Mouse (Mus musculus) midbrain, embryonic 11.5 days (tissue): ENCODE measurements at regions not wholly inside any gene's neighbourhood (a gene's known extent, or its start where the extent isn't known, plus 50 kb on each side); places are given as distances from the start of the nearest gene placed in this dataset.

Source experiments
- ATAC-seq: fragments of 200-750 bp; cut with Nextera tagmentation; 2 replicates; pipeline ENCODE4 v1.8.0; 2017; ENCODE audit warnings: moderate TSS enrichment, moderate library complexity; ENCODE audit not compliant: low FRiP score
- DNase-seq: peaks from one replicate; pipeline ENCODE4 v3.0.0; 2015; ENCODE audit warnings: low spot score; ENCODE audit errors: missing footprints
- H3K27ac ChIP-seq: fragments of 300-500 bp; sonication (generic); 2 replicates; pipeline ENCODE4 v1.5.1; 2014; ENCODE audit warnings: low read depth, low read length
- H3K27me3 ChIP-seq: fragments of 300-500 bp; sonication (generic); 2 replicates; pipeline ENCODE4 v1.6.1; 2014; ENCODE audit warnings: mild to moderate bottlenecking, low read length, moderate library complexity, mixed read lengths; ENCODE audit not compliant: control insufficient read depth, insufficient read depth
- H3K36me3 ChIP-seq: fragments of 300-500 bp; sonication (generic); 2 replicates; pipeline ENCODE4 v1.6.1; 2014; ENCODE audit warnings: mild to moderate bottlenecking, low read length, moderate library complexity, mixed read lengths; ENCODE audit not compliant: control insufficient read depth, insufficient read depth
- H3K4me1 ChIP-seq: fragments of 300-500 bp; sonication (generic); 2 replicates; pipeline ENCODE4 v1.6.1; 2014; ENCODE audit warnings: low read length; ENCODE audit not compliant: control insufficient read depth, insufficient read depth
- H3K4me2 ChIP-seq: fragments of 300-500 bp; sonication (generic); 2 replicates; pipeline ENCODE4 v1.6.1; 2014; ENCODE audit warnings: mild to moderate bottlenecking, moderate library complexity
- H3K4me3 ChIP-seq: fragments of 300-500 bp; sonication (generic); 2 replicates; pipeline ENCODE4 v1.5.1; 2014; ENCODE audit warnings: low read depth, low read length
- H3K9ac ChIP-seq: fragments of 300-500 bp; sonication (generic); 2 replicates; pipeline ENCODE4 v1.6.1; 2014; ENCODE audit warnings: low read length
- H3K9me3 ChIP-seq: fragments of 300-500 bp; sonication (generic); 2 replicates; pipeline ENCODE4 v1.6.1; 2016; ENCODE audit warnings: low read length; ENCODE audit not compliant: control insufficient read depth
- WGBS: fragments of 180-500 bp; shearing (Covaris S2); extraction: QIAGEN DNeasy Blood & Tissue Kit; methylation state at CpG from one replicate; pipeline ENCODE4 v1.1.7; 2014; 5-methylcytosine and 5-hydroxymethylcytosine counted together

- H3K27me3 ChIP-seq, result no peaks in the 10 kb centered on the region
- 70% methylated on average over 6 of the region's 6 CpGs for WGBS
- H3K36me3 ChIP-seq, result no peaks in the 10 kb centered on the region
- H3K4me1 ChIP-seq, result no peaks in the 10 kb centered on the region
- H3K4me2 ChIP-seq, result no peak overlapping the region
- H3K27ac ChIP-seq, result no peak overlapping the region
- no peaks in the 10 kb centered on the region for H3K9me3 ChIP-seq
- ATAC-seq (no peak), DNase-seq (no peak)
- no peak overlapping the region for H3K9ac ChIP-seq
- no peak overlapping the region for H3K4me3 ChIP-seq
These were observed 62.5 kb downstream of the Arrdc4 start for GRCm38 (mm10) chr7:68686396-68687139.

GRCm38 (mm10) chr7:68682929-68683643 is 66.0 kb downstream of the Arrdc4 start:
- no peak overlapping the region for H3K27ac ChIP-seq
- ATAC-seq, result no peak
- no peak overlapping the region for H3K9ac ChIP-seq
- 77% methylated on average over 5 of the region's 5 CpGs for WGBS
- no peaks in the 10 kb centered on the region for H3K36me3 ChIP-seq
- H3K4me1 ChIP-seq, result no peaks in the 10 kb centered on the region
- H3K4me2 ChIP-seq, result no peak overlapping the region
- DNase-seq, result no peak
- H3K4me3 ChIP-seq, result no peak overlapping the region
- no peaks in the 10 kb centered on the region for H3K27me3 ChIP-seq
- H3K9me3 ChIP-seq, result no peaks in the 10 kb centered on the region

- no peaks in the 10 kb centered on the region for H3K4me1 ChIP-seq
- H3K36me3 ChIP-seq, result no peaks in the 10 kb centered on the region
- DNase-seq (no peak), ATAC-seq (no peak)
- H3K4me2 ChIP-seq, result no peak overlapping the region
- H3K27ac ChIP-seq, result no peak overlapping the region
- H3K9me3 ChIP-seq, result no peaks in the 10 kb centered on the region
- no peaks in the 10 kb centered on the region for H3K27me3 ChIP-seq
- no peak overlapping the region for H3K4me3 ChIP-seq
- 61% methylated on average over 6 of the region's 6 CpGs for WGBS
- H3K9ac ChIP-seq, result no peak overlapping the region
These were observed 66.7 kb downstream of the Arrdc4 start for GRCm38 (mm10) chr7:68682318-68682728.

- Histone ChIP-seq H3K36me3 (no peaks in the 10 kb centered on the region), H3K9ac (no peak overlapping the region), H3K9me3 (no peaks in the 10 kb centered on the region), H3K27ac (no peak overlapping the region), H3K4me1 (no peaks in the 10 kb centered on the region), H3K4me3 (no peak overlapping the region), H3K27me3 (no peaks in the 10 kb centered on the region), H3K4me2 (no peak overlapping the region)
- WGBS, result 88% methylated on average over 3 of the region's 3 CpGs
- DNase-seq (no peak), ATAC-seq (no peak; the same call in 1 of the 2 replicates)
These were observed 69.3 kb downstream of the Arrdc4 start for GRCm38 (mm10) chr7:68679770-68680169.

- Histone ChIP-seq H3K36me3 (no peaks in the 10 kb centered on the region), H3K4me1 (no peaks in the 10 kb centered on the region), H3K4me3 (no peak overlapping the region), H3K4me2 (no peak overlapping the region), H3K27me3 (no peaks in the 10 kb centered on the region), H3K9ac (no peak overlapping the region), H3K9me3 (no peaks in the 10 kb centered on the region), H3K27ac (no peak overlapping the region)
- no peak for DNase-seq
- WGBS, result 67% methylated on average over 12 of the region's 12 CpGs
- no peak for ATAC-seq
These were observed 81.0 kb downstream of the Arrdc4 start for GRCm38 (mm10) chr7:68667790-68668732.

- Histone ChIP-seq H3K9ac (no peak overlapping the region), H3K4me3 (no peak overlapping the region), H3K4me1 (no peaks in the 10 kb centered on the region), H3K4me2 (no peak overlapping the region), H3K36me3 (no peaks in the 10 kb centered on the region), H3K9me3 (no peaks in the 10 kb centered on the region), H3K27ac (no peak overlapping the region), H3K27me3 (no peaks in the 10 kb centered on the region)
- no peak for ATAC-seq
- DNase-seq, result no peak
- 63% methylated on average over 4 of the region's 4 CpGs for WGBS
These were observed 81.8 kb downstream of the Arrdc4 start for GRCm38 (mm10) chr7:68667215-68667614.

GRCm38 (mm10) chr7:68656354-68656753 is 92.7 kb downstream of the Arrdc4 start:
- DNase-seq (no peak), ATAC-seq (no peak)
- no peaks in the 10 kb centered on the region for H3K36me3 ChIP-seq
- no peak overlapping the region for H3K4me3 ChIP-seq
- H3K9me3 ChIP-seq, result no peaks in the 10 kb centered on the region
- H3K4me1 ChIP-seq, result no peaks in the 10 kb centered on the region
- no peak overlapping the region for H3K27ac ChIP-seq
- no peak overlapping the region for H3K4me2 ChIP-seq
- H3K27me3 ChIP-seq, result no peaks in the 10 kb centered on the region
- H3K9ac ChIP-seq, result no peak overlapping the region

- Histone ChIP-seq H3K36me3 (no peaks in the 10 kb centered on the region), H3K4me2 (no peak overlapping the region), H3K9me3 (no peaks in the 10 kb centered on the region), H3K4me3 (no peak overlapping the region), H3K27ac (no peak overlapping the region), H3K27me3 (no peaks in the 10 kb centered on the region), H3K9ac (no peak overlapping the region), H3K4me1 (no peaks in the 10 kb centered on the region)
- ATAC-seq, result no peak
- DNase-seq, result no peak
- 65% methylated on average over 1 of the region's 1 CpGs for WGBS
These were observed 95.5 kb downstream of the Arrdc4 start for GRCm38 (mm10) chr7:68653534-68653933.

GRCm38 (mm10) chr7:68651418-68651817 is 97.6 kb downstream of the Arrdc4 start:
- no peak overlapping the region for H3K4me3 ChIP-seq
- no peak for DNase-seq
- H3K9ac ChIP-seq, result no peak overlapping the region
- no peak overlapping the region for H3K4me2 ChIP-seq
- no peak overlapping the region for H3K27ac ChIP-seq
- H3K4me1 ChIP-seq, result no peaks in the 10 kb centered on the region
- no peaks in the 10 kb centered on the region for H3K36me3 ChIP-seq
- WGBS, result 75% methylated on average over 4 of the region's 4 CpGs
- no peaks in the 10 kb centered on the region for H3K27me3 ChIP-seq
- H3K9me3 ChIP-seq, result no peaks in the 10 kb centered on the region
- ATAC-seq, result no peak
